Mouse (Mus musculus): ENCODE measurements around the gene Aldh1a3. TPM values are rescaled to one million over a fixed set of nuclear protein-coding genes. Genes with fewer than 3 reads are reported as not detected.

Aldh1a3 gene
- total RNA-seq, 2 experiments from 2014 or later: 1.5 to 2.8 TPM

- DNase-seq (ENCODE audit: low spot score in 2 of 2): no peak
- intact Hi-C loops (cut with DNase I): no loop called here
Observed at GRCm38 (mm10) chr7:66384213-66384612, 43.1 kb downstream of the Aldh1a3 start.

- intact Hi-C loops (cut with DNase I): no loop called here
- DNase-seq (ENCODE audit: low spot score in 2 of 2): no peak
Observed at GRCm38 (mm10) chr7:66376560-66376959, 50.8 kb downstream of the Aldh1a3 start.

- intact Hi-C loops (cut with DNase I): no loop called here
- DNase-seq (ENCODE audit: low spot score in 2 of 2): no peak
Observed at GRCm38 (mm10) chr7:66375736-66376135, 51.6 kb downstream of the Aldh1a3 start.

- no peak for DNase-seq (ENCODE audit: low spot score in 2 of 2)
- intact Hi-C loops (cut with DNase I): no loop called here
Observed at GRCm38 (mm10) chr7:66373391-66373790, 53.9 kb downstream of the Aldh1a3 start.

GRCm38 (mm10) chr7:66370970-66371369 lies 56.3 kb downstream of the Aldh1a3 start:
- intact Hi-C loops (cut with DNase I): no loop called here
- no peak for DNase-seq (ENCODE audit: low spot score in 2 of 2)

- intact Hi-C loops (cut with DNase I): no loop called here
- DNase-seq (ENCODE audit: low spot score in 2 of 2): no peak
Observed at GRCm38 (mm10) chr7:66369934-66370445, 57.3 kb downstream of the Aldh1a3 start.

GRCm38 (mm10) chr7:66369071-66369933 lies 58.0 kb downstream of the Aldh1a3 start:
- intact Hi-C loops (cut with DNase I): no loop called here
- no peak for DNase-seq (ENCODE audit: low spot score in 2 of 2)

- no peak for DNase-seq (ENCODE audit: low spot score in 2 of 2)
- intact Hi-C loops (cut with DNase I): no loop called here
Observed at GRCm38 (mm10) chr7:66365904-66366303, 61.4 kb downstream of the Aldh1a3 start, which contains the start of gene Gm10974. TSS of gene Gm10974 (plus strand) at chr7:66365905.

GRCm38 (mm10) chr7:66365411-66365810 lies 61.9 kb downstream of the Aldh1a3 start:
- intact Hi-C loops (cut with DNase I): no loop called here
- no peak for DNase-seq (ENCODE audit: low spot score in 2 of 2)

- intact Hi-C loops (cut with DNase I): no loop called here
- no peak for DNase-seq (ENCODE audit: low spot score in 2 of 2)
Observed at GRCm38 (mm10) chr7:66364491-66364890, 62.8 kb downstream of the Aldh1a3 start.

- intact Hi-C loops (cut with DNase I): no loop called here
- no peak for DNase-seq (ENCODE audit: low spot score in 2 of 2)
Observed at GRCm38 (mm10) chr7:66359044-66359443, 68.3 kb downstream of the Aldh1a3 start.

GRCm38 (mm10) chr7:66358461-66358860 lies 68.9 kb downstream of the Aldh1a3 start:
- DNase-seq (ENCODE audit: low spot score in 2 of 2): no peak
- intact Hi-C loops (cut with DNase I): no loop called here

GRCm38 (mm10) chr7:66355791-66356522 lies 71.4 kb downstream of the Aldh1a3 start:
- intact Hi-C loops (cut with DNase I): no loop called here
- DNase-seq (ENCODE audit: low spot score in 2 of 2): no peak

GRCm38 (mm10) chr7:66354911-66355310 lies 72.4 kb downstream of the Aldh1a3 start:
- intact Hi-C loops (cut with DNase I): no loop called here
- no peak for DNase-seq (ENCODE audit: low spot score in 2 of 2)

- intact Hi-C loops (cut with DNase I): no loop called here
- DNase-seq (ENCODE audit: low spot score in 2 of 2): no peak
Observed at GRCm38 (mm10) chr7:66351074-66351473, 76.2 kb downstream of the Aldh1a3 start.

GRCm38 (mm10) chr7:66349670-66350069 lies 77.6 kb downstream of the Aldh1a3 start:
- intact Hi-C loops (cut with DNase I): no loop called here
- DNase-seq (ENCODE audit: low spot score in 2 of 2): no peak

GRCm38 (mm10) chr7:66348588-66348987 lies 78.7 kb downstream of the Aldh1a3 start:
- DNase-seq (ENCODE audit: low spot score in 2 of 2): no peak
- intact Hi-C loops (cut with DNase I): no loop called here

GRCm38 (mm10) chr7:66346959-66347663 lies 80.2 kb downstream of the Aldh1a3 start:
- intact Hi-C loops (cut with DNase I): no loop called here
- no peak for DNase-seq (ENCODE audit: low spot score in 2 of 2)

GRCm38 (mm10) chr7:66343307-66343706 lies 84.0 kb downstream of the Aldh1a3 start:
- intact Hi-C loops (cut with DNase I): loop anchor here (2.0 kb wide), 1 partner anchor 33 kb away; no protein-coding TSS in a partner anchor
- DNase-seq (ENCODE audit: low spot score in 2 of 2): no peak

- intact Hi-C loops (cut with DNase I): loop anchor here (2.0 kb wide), 1 partner anchor 32 kb away; no protein-coding TSS in a partner anchor
- no peak for DNase-seq (ENCODE audit: low spot score in 2 of 2)
Observed at GRCm38 (mm10) chr7:66342831-66343230, 84.5 kb downstream of the Aldh1a3 start.
